Mouse (Mus musculus) forebrain, embryonic 12.5 days (tissue): ENCODE data around the gene Snrnp70. TPM values are rescaled to one million over a fixed set of nuclear protein-coding genes. Genes with fewer than 3 reads are reported as not detected.
A peak's percentile ranks its signal among the peaks of the same experiment; 100 is the strongest.

ENCODE experiments used
- ATAC-seq: fragments of 200-750 bp; cut with Nextera tagmentation; 2 replicates; pipeline ENCODE4 v1.8.0; 2017; ENCODE audit warnings: moderate TSS enrichment; ENCODE audit not compliant: low FRiP score
- H3K27ac ChIP-seq: fragments of 300-500 bp; sonication (generic); 2 replicates; pipeline ENCODE4 v1.5.1; 2016; ENCODE audit warnings: mild to moderate bottlenecking
- H3K27me3 ChIP-seq: fragments of 300-500 bp; sonication (generic); 2 replicates; pipeline ENCODE4 v1.6.1; 2016; ENCODE audit warnings: mild to moderate bottlenecking
- H3K36me3 ChIP-seq: fragments of 300-500 bp; sonication (generic); replicated peaks from 2 replicates; pipeline ENCODE4 v1.6.1; 2016; ENCODE audit warnings: mild to moderate bottlenecking
- H3K4me1 ChIP-seq: fragments of 300-500 bp; sonication (generic); 2 replicates; pipeline ENCODE4 v1.6.1; 2016
- H3K4me2 ChIP-seq: fragments of 300-500 bp; sonication (generic); 2 replicates; pipeline ENCODE4 v1.6.1; 2016; ENCODE audit warnings: mild to moderate bottlenecking, moderate library complexity
- H3K4me3 ChIP-seq: fragments of 300-500 bp; sonication (generic); replicated peaks from 2 replicates; pipeline ENCODE4 v1.5.1; 2016; ENCODE audit warnings: mild to moderate bottlenecking
- H3K9ac ChIP-seq: fragments of 300-500 bp; sonication (generic); 2 replicates; pipeline ENCODE4 v1.6.1; 2016; ENCODE audit warnings: mild to moderate bottlenecking
- H3K9me3 ChIP-seq: fragments of 300-500 bp; sonication (generic); 2 replicates; pipeline ENCODE4 v1.6.1; 2016
- WGBS: fragments of 180-500 bp; shearing (Covaris S2); methylation state at CpG from one replicate; pipeline ENCODE4 v1.1.7; 2016; 5-methylcytosine and 5-hydroxymethylcytosine counted together
- polyA plus RNA-seq: library from polyadenylated mRNA; unstranded; fragments of >200 nt; fragmentation: Nextera tagmentation; extraction: Ambion mirVana; gene quantifications from 2 replicates; pipeline ENCODE4 v1.2.1, GENCODE M21; 2016

Snrnp70 gene
- polyA plus RNA-seq, 1 experiment from 2014 or later = 314 TPM

DNA sequence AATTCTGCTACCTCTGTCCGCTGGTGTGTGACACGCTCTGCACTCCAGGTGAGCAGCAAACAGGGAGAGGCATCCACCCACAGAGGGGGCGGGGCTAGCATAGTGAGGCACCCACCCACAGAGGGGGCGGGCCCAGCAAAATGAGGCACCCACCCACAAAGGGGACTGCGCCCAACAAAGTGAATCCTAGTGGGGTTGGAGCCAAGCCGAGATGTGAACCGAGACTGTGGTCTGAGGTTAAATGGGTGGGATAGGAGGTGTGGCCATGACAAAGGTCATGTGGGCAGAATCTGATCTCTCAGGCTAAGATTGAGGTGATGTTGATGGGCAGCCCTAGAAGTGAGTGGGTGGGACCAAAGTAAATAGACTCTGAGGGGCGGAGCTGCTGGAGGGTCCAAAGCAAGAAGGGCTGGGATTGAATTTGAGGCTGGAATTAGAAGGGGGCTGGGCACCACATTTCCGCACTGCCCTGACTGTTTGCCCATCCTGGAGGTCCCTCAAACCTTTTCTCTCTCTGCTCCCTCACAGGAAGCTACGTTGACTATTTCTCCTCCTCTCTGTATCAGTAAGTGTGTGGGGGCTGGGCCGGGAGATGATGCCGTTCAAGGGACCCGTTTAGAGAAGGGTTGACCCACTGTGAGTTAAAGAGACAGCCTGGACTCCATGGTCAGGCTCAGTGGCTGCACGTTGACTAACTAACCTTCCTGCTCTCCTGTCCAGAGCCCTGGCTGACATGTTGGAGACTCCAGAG, 57.2 kb downstream of the Snrnp70 start:
- Histone ChIP-seq H3K9ac (no peak overlapping the region), H3K27ac (no peak overlapping the region), H3K36me3 (no peaks in the 10 kb centered on the region), H3K4me3 (peak overlapping the region; percentile 50; the same call in 1 of the 2 replicates), H3K4me2 (peak overlapping the region; percentile 85), H3K4me1 (peaks cover 56% of the 10 kb centered on the region), H3K27me3 (peaks cover 54% of the 10 kb centered on the region), H3K9me3 (no peaks in the 10 kb centered on the region)
- WGBS = 3% methylated on average over 14 of the region's 14 CpGs
- ATAC-seq = peak; percentile 8; the same call in 1 of the 2 replicates

DNA sequence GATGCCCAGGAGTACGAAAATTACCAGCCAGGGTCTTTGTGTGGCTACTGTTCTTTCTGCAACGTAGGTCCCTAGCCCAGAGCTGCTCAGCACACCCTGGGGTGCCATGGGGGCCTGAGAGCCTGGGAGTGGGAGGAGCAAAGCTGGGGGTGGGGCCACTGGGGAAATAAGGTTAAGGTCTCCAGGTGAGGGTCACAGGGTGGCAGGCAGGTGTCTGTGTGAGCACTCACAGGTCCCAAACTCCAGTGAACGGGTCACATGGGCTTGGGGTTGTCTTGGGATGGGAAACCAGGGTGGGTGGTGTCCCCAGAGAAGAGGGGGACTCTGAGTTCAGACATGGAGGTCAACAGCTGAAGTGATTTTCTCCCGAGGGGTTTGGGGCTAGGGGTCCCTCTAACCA, 58.1 kb downstream of the Snrnp70 start:
- no peak for ATAC-seq
- H3K9ac ChIP-seq = no peak overlapping the region
- H3K4me3 ChIP-seq = no peak overlapping the region
- no peak overlapping the region for H3K27ac ChIP-seq
- no peaks in the 10 kb centered on the region for H3K36me3 ChIP-seq
- peaks cover 65% of the 10 kb centered on the region for H3K4me1 ChIP-seq
- 14% methylated on average over 4 of the region's 4 CpGs for WGBS
- H3K4me2 ChIP-seq = no peak overlapping the region
- H3K9me3 ChIP-seq = no peaks in the 10 kb centered on the region
- H3K27me3 ChIP-seq = peaks cover 52% of the 10 kb centered on the region

DNA sequence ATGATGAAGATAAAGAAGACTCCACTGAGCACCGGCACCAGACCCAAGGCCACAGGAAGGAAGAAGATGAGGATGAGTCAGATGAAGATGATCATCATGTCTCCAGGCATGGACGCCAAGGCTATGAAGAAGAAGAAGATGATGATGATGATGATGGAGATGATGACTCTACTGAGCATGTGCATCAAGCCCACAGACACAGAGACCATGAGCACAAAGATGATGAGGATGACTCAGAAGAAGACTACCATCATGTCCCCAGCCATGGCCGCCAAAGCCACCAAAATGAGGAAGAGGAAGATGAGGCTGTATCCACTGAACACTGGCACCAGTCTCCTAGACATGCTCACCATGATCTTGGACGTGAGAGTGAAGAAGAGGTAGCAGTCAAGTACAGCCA, 59.2 kb downstream of the Snrnp70 start:
- Histone ChIP-seq H3K27ac (no peak overlapping the region), H3K27me3 (peaks cover 49% of the 10 kb centered on the region), H3K9ac (no peak overlapping the region), H3K4me1 (peaks cover 62% of the 10 kb centered on the region), H3K9me3 (no peaks in the 10 kb centered on the region), H3K4me2 (no peak overlapping the region), H3K4me3 (no peak overlapping the region), H3K36me3 (no peaks in the 10 kb centered on the region)
- ATAC-seq = no peak
- 83% methylated on average over 4 of the region's 4 CpGs for WGBS

DNA sequence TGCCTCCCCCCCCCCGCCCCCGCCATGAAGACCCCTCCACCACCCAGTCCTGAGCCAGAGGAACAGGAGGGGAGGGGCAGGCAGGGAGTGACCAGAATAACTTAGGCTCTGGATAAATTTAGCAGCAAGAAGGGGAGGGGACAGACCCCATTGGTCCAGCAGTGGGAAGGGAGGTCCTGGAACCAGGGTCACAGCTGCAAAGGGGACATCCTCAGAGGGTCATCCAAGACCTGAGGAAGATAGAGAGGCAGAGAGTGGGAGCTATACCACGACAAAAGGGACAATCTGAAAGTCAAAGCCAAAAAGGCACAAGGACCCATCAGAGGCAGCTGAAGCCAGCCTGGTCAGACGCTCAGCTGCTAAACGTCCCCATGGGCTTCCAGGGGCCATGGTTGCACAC, 60.5 kb downstream of the Snrnp70 start, which contains the start of gene Hrc:
Gene Hrc (plus strand): TSS at position 235 of the 400 bp plus-strand sequence.
- 37% methylated on average over 5 of the region's 5 CpGs for WGBS
- peak within 1 kb of the TSS; percentile 94 for H3K4me2 ChIP-seq
- H3K27me3 ChIP-seq = peaks cover 40% of the 10 kb centered on the region
- H3K9me3 ChIP-seq = no peaks in the 10 kb centered on the region
- 0 out of 2 replicates have a peak within 1 kb of the TSS, but pooled peaks have one; percentile 73 for H3K9ac ChIP-seq
- H3K4me1 ChIP-seq = peaks cover 50% of the 10 kb centered on the region
- no peak for ATAC-seq
- no peak within 1 kb of the TSS for H3K4me3 ChIP-seq
- H3K27ac ChIP-seq = no peak within 1 kb of the TSS
- no peaks in the 10 kb centered on the region for H3K36me3 ChIP-seq

GRCm38 (mm10) chr7:45334605-45335004, 60.9 kb downstream of the Snrnp70 start:
- H3K4me2 ChIP-seq = no peak overlapping the region
- H3K4me3 ChIP-seq = no peak overlapping the region
- WGBS = 33% methylated on average over 3 of the region's 3 CpGs
- H3K27me3 ChIP-seq = peaks cover 40% of the 10 kb centered on the region
- H3K27ac ChIP-seq = no peak overlapping the region
- no peaks in the 10 kb centered on the region for H3K9me3 ChIP-seq
- H3K9ac ChIP-seq = 0 out of 2 replicates have a peak overlapping the region, but pooled peaks have one; percentile 27
- peaks cover 45% of the 10 kb centered on the region for H3K4me1 ChIP-seq
- no peaks in the 10 kb centered on the region for H3K36me3 ChIP-seq
- ATAC-seq = no peak

DNA sequence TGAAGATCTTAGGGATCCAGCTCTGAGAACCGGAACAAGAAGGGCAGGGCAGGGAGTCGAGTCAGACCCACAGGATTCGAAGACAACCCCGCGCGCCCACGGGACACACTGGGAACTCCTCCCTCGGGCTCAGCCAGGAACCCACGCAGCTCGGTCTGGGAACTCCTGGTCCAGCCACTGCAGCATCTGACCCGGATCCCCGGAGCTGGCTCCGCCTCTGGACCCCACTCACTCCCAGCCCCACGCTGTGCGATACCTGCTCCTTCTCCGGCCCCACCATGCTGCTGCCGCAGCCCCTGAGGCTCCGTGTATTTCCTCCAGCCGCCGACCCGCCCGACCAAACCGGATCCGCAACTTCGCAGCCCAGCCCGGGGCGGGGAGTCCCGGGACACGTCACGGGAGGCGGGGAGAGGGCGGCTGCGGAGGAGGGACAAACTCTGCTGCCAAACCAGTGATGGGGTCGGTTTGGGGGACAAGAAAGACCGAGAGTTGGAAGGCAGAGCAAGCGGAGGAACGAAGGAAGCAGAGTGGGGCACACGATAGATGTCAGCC, 62.0 kb downstream of the Snrnp70 start, which contains the start of gene Trpm4:
Gene Trpm4 (minus strand): TSS at position 350 of the 552 bp plus-strand sequence.
- peaks cover 35% of the 10 kb centered on the region for H3K4me1 ChIP-seq
- 1% methylated on average over 38 of the region's 38 CpGs for WGBS
- peaks cover 40% of the 10 kb centered on the region for H3K27me3 ChIP-seq
- H3K36me3 ChIP-seq = no peaks in the 10 kb centered on the region
- no peak within 1 kb of the TSS for H3K27ac ChIP-seq
- peak within 1 kb of the TSS; percentile 94 for H3K4me2 ChIP-seq
- no peaks in the 10 kb centered on the region for H3K9me3 ChIP-seq
- ATAC-seq = peak; percentile 54; the same call in 1 of the 2 replicates
- H3K9ac ChIP-seq = peak within 1 kb of the TSS; percentile 73
- peak within 1 kb of the TSS; percentile 61 for H3K4me3 ChIP-seq

DNA sequence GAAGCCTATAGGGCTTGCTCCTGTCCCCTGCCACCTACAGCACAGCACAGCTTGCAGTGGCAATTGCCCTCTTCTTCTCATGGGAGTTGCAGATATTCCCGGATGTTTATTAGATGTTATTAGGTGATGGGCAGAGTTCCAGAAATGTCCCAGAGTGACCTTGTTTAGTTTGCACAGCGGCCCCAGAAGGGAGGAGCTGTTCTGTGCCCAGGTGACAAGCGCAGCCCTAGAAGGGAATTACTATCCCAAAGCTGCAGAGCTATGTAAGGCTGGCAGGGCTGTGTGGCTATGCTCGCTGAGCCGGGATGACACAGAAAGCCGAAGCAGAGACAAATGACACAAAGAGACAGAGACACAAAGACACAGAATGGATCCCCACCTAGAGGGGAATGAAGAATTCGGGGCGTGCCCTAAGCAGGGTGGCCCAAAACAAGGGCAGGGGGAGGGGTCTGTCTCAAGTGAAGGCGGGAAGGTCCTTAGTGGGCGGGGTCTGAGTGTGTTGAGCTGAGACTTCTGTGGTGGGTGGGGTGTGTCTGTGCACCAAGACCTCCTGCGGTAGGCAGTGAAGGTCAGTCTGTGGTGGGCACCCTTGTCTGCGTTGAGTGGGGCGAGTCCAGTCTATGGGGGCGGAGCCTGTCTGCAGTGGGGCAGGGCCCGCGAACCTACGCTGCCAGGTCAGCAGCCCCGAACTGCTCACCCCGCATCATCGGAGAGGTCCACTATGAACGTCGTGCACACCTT, 62.7 kb downstream of the Snrnp70 start:
- Histone ChIP-seq H3K9me3 (no peaks in the 10 kb centered on the region), H3K27me3 (peaks cover 36% of the 10 kb centered on the region), H3K27ac (no peak overlapping the region), H3K4me1 (peaks cover 29% of the 10 kb centered on the region), H3K9ac (peak overlapping the region; percentile 73), H3K4me2 (peak overlapping the region; percentile 94), H3K4me3 (peak overlapping the region; percentile 61), H3K36me3 (no peaks in the 10 kb centered on the region)
- ATAC-seq = peak; percentile 66; the same call in 1 of the 2 replicates
- 4% methylated on average over 22 of the region's 22 CpGs for WGBS

DNA sequence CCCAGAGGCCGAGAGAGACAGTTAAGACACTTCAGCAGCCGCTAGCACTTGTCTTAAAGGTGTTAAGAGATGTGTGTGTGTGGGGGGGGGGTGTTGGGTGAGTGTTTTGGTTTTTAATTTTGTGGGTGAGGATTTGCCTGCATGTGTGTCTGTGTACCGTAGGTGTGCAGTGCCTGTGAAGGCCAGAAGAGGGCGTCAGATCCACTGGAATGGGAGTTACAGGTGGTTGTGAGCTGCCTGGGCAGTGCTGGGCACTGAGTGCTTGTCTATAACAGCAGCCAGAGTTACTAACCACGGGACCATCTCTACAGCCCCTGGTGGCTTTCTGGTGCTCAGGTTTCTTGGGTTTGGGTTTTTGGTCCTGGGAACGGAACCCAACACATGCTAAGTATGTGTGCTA, 64.0 kb downstream of the Snrnp70 start:
- H3K27ac ChIP-seq = no peak overlapping the region
- WGBS = 80% methylated on average over 6 of the region's 6 CpGs
- ATAC-seq = no peak

GRCm38 (mm10) chr7:45328841-45329475, 66.6 kb downstream of the Snrnp70 start:
- H3K9ac ChIP-seq = no peak overlapping the region
- H3K4me3 ChIP-seq = no peak overlapping the region
- H3K4me1 ChIP-seq = peaks cover 16% of the 10 kb centered on the region
- H3K27ac ChIP-seq = no peak overlapping the region
- no peaks in the 10 kb centered on the region for H3K36me3 ChIP-seq
- H3K9me3 ChIP-seq = no peaks in the 10 kb centered on the region
- no peak overlapping the region for H3K4me2 ChIP-seq
- 84% methylated on average over 13 of the region's 13 CpGs for WGBS
- ATAC-seq = no peak
- 0 out of 2 replicates have a peak, but pooled peaks cover 6% of the 10 kb centered on the region for H3K27me3 ChIP-seq

More for the DNA sequence above, 64.0 kb downstream of the Snrnp70 start:
- no peak overlapping the region for H3K4me2 ChIP-seq
- no peaks in the 10 kb centered on the region for H3K36me3 ChIP-seq
- H3K4me1 ChIP-seq = peaks cover 27% of the 10 kb centered on the region
- H3K4me3 ChIP-seq = no peak overlapping the region
- no peaks in the 10 kb centered on the region for H3K9me3 ChIP-seq
- H3K27me3 ChIP-seq = peaks cover 22% of the 10 kb centered on the region
- H3K9ac ChIP-seq = no peak overlapping the region
